Mouse (Mus musculus): ENCODE measurements around the gene Arhgap19. TPM values are rescaled to one million over a fixed set of nuclear protein-coding genes. Genes with fewer than 3 reads are reported as not detected.

Arhgap19 gene
- total and polyA plus RNA-seq, 3 experiments, result 20.4 to 36.8 (median 30.1) TPM

DNA sequence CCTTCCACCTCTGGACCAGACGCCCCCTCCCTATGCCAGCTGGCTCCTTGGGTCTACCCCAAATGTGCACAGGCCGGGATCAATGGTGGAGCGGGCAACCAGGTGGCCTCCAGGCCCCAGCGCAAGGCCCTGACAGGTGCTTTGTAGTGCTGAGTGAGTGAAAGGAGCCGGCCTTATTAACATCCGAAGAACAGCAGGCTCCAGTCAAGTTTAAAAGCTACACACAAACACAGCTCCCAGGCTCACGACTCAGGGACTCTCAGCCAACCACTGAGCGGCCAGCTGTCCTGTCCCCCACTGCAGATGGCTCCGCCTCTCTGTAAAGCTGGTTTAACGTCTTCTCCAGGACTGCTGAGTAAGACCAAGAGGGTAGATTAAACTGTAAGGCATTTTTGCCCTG, 67.2 kb downstream of the Arhgap19 start:
- Histone ChIP-seq H3K9ac (ENCODE audit: insufficient read depth, low read depth) (no peak overlapping the region), H3K9me3 (replicated peaks; ENCODE audit: low read length) (peaks cover 7% of the 10 kb centered on the region), H3K27ac (ENCODE audit: insufficient read depth, low read depth) (no peak overlapping the region), H3K27me3 (replicated peaks) (peaks cover 80% of the 10 kb centered on the region), H3K4me1 (ENCODE audit: control insufficient read depth in 1 of 2, insufficient read depth in 2 of 2) (no peaks in the 10 kb centered on the region), H3K4me2 (ENCODE audit: insufficient read depth, low read depth, poor library complexity, severe bottlenecking) (no peak overlapping the region), H3K36me3 (replicated peaks in 1 of 2; ENCODE audit: control insufficient read depth in 1 of 2, insufficient read depth in 1 of 2, low read length in 1 of 2) (no peaks in the 10 kb centered on the region), H3K79me2 (replicated peaks; ENCODE audit: control insufficient read depth, extremely low read depth, insufficient read depth, poor library complexity, severe bottlenecking) (no peaks in the 10 kb centered on the region), H3K4me3 (replicated peaks in 1 of 3; ENCODE audit: low read depth in 2 of 3, low read length in 2 of 3, poor library complexity in 1 of 3) (no peak overlapping the region)
- no peak for TF ChIP-seq MEF2A (IDR thresholded peaks at IDR 0.05; ENCODE audit: borderline replicate concordance, low read depth, low read length)
- dilution Hi-C loops (cut with MboI; ENCODE audit: extremely low pct_ligation_motif_present, extremely low pct_unique_long_range_greater_than_20kb, low sequenced_read_pairs) (no loop called here), in situ Hi-C loops (cut with MboI; ENCODE audit: low pct_ligation_motif_present, low pct_unique_long_range_greater_than_20kb, low sequenced_read_pairs) (no loop called here)
- DNase-seq (ENCODE audit: extremely low read depth), result no peak

- no peak overlapping the region for H3K9ac ChIP-seq (ENCODE audit: insufficient read depth, low read depth)
- DNase-seq (ENCODE audit: extremely low read depth), result no peak
- peaks cover 40% of the 10 kb centered on the region for H3K27me3 ChIP-seq (replicated peaks)
- no peaks in the 10 kb centered on the region for H3K36me3 ChIP-seq (replicated peaks in 1 of 2; ENCODE audit: control insufficient read depth in 1 of 2, insufficient read depth in 1 of 2, low read length in 1 of 2)
- no peak overlapping the region for H3K4me2 ChIP-seq (ENCODE audit: insufficient read depth, low read depth, poor library complexity, severe bottlenecking)
- H3K4me1 ChIP-seq (ENCODE audit: control insufficient read depth in 1 of 2, insufficient read depth in 2 of 2), result peaks cover 7 to 10% of the 10 kb centered on the region in 2 experiments; a peak in 3 of 4 replicates
- dilution Hi-C loops (cut with MboI; ENCODE audit: extremely low pct_ligation_motif_present, extremely low pct_unique_long_range_greater_than_20kb, low sequenced_read_pairs), result no loop called here
- no peaks in the 10 kb centered on the region for H3K79me2 ChIP-seq (replicated peaks; ENCODE audit: control insufficient read depth, extremely low read depth, insufficient read depth, poor library complexity, severe bottlenecking)
- in situ Hi-C loops (cut with MboI; ENCODE audit: low pct_ligation_motif_present, low pct_unique_long_range_greater_than_20kb, low sequenced_read_pairs), result no loop called here
- TF ChIP-seq SIN3A (IDR thresholded peaks at IDR 0.05; ENCODE audit: low read length), result no peak
- no peak for TF ChIP-seq USF1 (IDR thresholded peaks at IDR 0.05; ENCODE audit: low read depth, low read length)
- no peak for TF ChIP-seq MAX (IDR thresholded peaks at IDR 0.05; ENCODE audit: low read length)
- no peak for TF ChIP-seq MYC (IDR thresholded peaks at IDR 0.05; ENCODE audit: low read depth, low read length)
- no peak for TF ChIP-seq EP300 (IDR thresholded peaks at IDR 0.05; ENCODE audit: low read length)
- TF ChIP-seq POLR2AphosphoS2 (IDR thresholded peaks at IDR 0.05; ENCODE audit: low read depth, low read length), result no peak
- TF ChIP-seq ZKSCAN1 (IDR thresholded peaks at IDR 0.05; ENCODE audit: borderline replicate concordance, low read depth, low read length), result no peak
- no peak for TF ChIP-seq MXI1 (IDR thresholded peaks at IDR 0.05; ENCODE audit: low read depth, low read length)
- no peak for TF ChIP-seq TCF12 (IDR thresholded peaks at IDR 0.05; ENCODE audit: low read depth, low read length)
- no peak for TF ChIP-seq SMC3 (IDR thresholded peaks at IDR 0.05; ENCODE audit: low read depth, low read length)
- TF ChIP-seq UBTF (IDR thresholded peaks at IDR 0.05; ENCODE audit: low read depth, low read length), result no peak
- no peak for TF ChIP-seq POLR2A (IDR thresholded peaks at IDR 0.05; ENCODE audit: low read depth, low read length)
- no peak for TF ChIP-seq ETS1 (conservative IDR thresholded peaks at IDR 0.05; ENCODE audit: low read depth, low read length)
- no peak for TF ChIP-seq ELF1 (IDR thresholded peaks at IDR 0.05; ENCODE audit: low read depth, low read length)
- H3K27ac ChIP-seq (ENCODE audit: insufficient read depth, low read depth), result no peak overlapping the region
- no peak overlapping the region for H3K4me3 ChIP-seq (replicated peaks in 1 of 3; ENCODE audit: low read depth in 2 of 3, low read length in 2 of 3, poor library complexity in 1 of 3)
- H3K9me3 ChIP-seq (replicated peaks; ENCODE audit: low read length), result no peaks in the 10 kb centered on the region
Observed at GRCm38 (mm10) chr19:41725491-41725890, 76.4 kb downstream of the Arhgap19 start.

Data from CH12.LX (cell line).